Mouse (Mus musculus): ENCODE data around the gene Prss43. TPM values are rescaled to one million over a fixed set of nuclear protein-coding genes. Genes with fewer than 3 reads are reported as not detected.

The Prss43 gene
- polyA plus RNA-seq, 1 experiment from 2014 or later = not detected

DNA sequence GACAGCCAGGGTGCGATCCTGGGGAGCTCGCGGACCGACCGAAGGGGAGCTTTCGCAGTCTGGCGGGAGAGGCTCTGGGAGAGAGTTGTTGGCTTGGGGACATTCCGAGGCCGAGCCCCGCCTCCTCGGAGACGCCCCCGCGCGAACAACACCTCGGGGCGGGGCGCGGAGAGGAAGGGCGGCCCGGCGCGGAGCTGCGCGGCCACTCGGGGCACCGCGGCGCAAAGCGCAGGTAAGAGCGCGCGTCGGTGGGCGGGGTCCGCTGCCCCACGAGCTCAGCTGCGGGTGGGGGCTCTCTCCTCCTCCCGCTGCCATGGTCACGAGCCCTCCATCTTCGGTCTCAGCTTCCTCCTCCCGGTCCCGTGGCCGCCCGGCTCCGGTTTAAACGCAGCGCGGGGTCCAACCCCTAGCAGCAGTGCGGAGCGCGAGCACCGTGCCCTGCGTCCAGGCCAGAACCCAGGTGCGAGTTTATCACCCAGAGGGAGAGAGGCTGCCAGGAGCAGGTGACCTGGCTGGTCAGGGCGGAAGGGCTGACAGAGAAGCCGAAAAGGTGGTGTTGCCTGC is 53.6 kb downstream of the Prss43 start, which contains the start of gene Tmie:
Gene Tmie, minus strand, starts transcription at position 116 of the 564 bp plus-strand sequence.
- Histone ChIP-seq H3K4me2 (replicated peaks; ENCODE audit: low read depth, low read length) (peak within 1 kb of the TSS; percentile 87), H3K36me3 (ENCODE audit: insufficient read depth, low read length) (no peaks in the 10 kb centered on the region), H3K4me3 (ENCODE audit: low read length) (peak within 1 kb of the TSS; percentile 61), H3K27me3 (ENCODE audit: insufficient read depth, low read length) (peaks cover 3% of the 10 kb centered on the region; the same call in 1 of the 2 replicates), H3K9me3 (ENCODE audit: low read length) (no peaks in the 10 kb centered on the region), H3K4me1 (ENCODE audit: insufficient read depth, low read length) (peaks cover 11% of the 10 kb centered on the region; the same call in 1 of the 2 replicates), H3K9ac (replicated peaks; ENCODE audit: low read length) (peak within 1 kb of the TSS; percentile 73), H3K27ac (ENCODE audit: low read length) (peak within 1 kb of the TSS; percentile 74)
- under 1% methylated on average over 39 of the region's 57 CpGs for WGBS
- ATAC-seq (ENCODE audit: low FRiP score, low TSS enrichment) = peak; percentile 77

DNA sequence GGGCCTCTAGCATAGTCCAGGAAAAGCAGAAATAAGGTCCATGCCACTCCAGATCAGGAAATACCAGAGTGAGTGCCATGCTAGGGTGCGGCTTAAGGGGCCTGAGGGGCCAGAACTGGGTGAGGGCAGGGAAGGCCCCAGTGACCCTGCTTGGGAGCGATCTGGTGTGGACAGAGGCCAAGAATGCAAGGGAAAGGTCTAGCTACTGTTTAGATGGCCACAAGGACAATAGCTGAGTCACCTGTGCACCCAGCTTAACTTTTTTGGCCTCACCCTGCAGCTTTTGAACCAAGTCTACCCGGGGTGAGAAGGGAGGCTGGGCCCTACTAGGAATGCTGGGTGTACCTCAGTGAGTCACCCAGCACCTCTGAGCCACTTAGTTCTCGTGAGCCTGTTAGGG is 54.3 kb downstream of the Prss43 start:
- WGBS = 67% methylated on average over 4 of the region's 4 CpGs
- peak overlapping the region; percentile 61 for H3K4me3 ChIP-seq (ENCODE audit: low read length)
- peaks cover 3% of the 10 kb centered on the region; the same call in 1 of the 2 replicates for H3K27me3 ChIP-seq (ENCODE audit: insufficient read depth, low read length)
- peaks cover 7% of the 10 kb centered on the region; the same call in 1 of the 2 replicates for H3K4me1 ChIP-seq (ENCODE audit: insufficient read depth, low read length)
- H3K27ac ChIP-seq (ENCODE audit: low read length) = peak overlapping the region; percentile 74
- peak overlapping the region; percentile 87 for H3K4me2 ChIP-seq (replicated peaks; ENCODE audit: low read depth, low read length)
- no peaks in the 10 kb centered on the region for H3K9me3 ChIP-seq (ENCODE audit: low read length)
- ATAC-seq (ENCODE audit: low FRiP score, low TSS enrichment) = peak; percentile 33
- H3K9ac ChIP-seq (replicated peaks; ENCODE audit: low read length) = peak overlapping the region; percentile 73
- no peaks in the 10 kb centered on the region for H3K36me3 ChIP-seq (ENCODE audit: insufficient read depth, low read length)

Other genes with a start within 250 kb of the Prss43 start
- gene Nradd, start 202.2 kb upstream of the Prss43 start, polyA plus RNA-seq (2015; fragmentation: Nextera tagmentation; extraction: Ambion mirVana) = 60.0 and 61.4 TPM in 2 replicates
- gene Nbeal2, start 172.5 kb upstream of the Prss43 start, polyA plus RNA-seq (2015; fragmentation: Nextera tagmentation; extraction: Ambion mirVana) = 4.8 and 5.0 TPM in 2 replicates
- 154 and 155 TPM in 2 replicates for gene Ccdc12, start 170.2 kb upstream of the Prss43 start, polyA plus RNA-seq (2015; fragmentation: Nextera tagmentation; extraction: Ambion mirVana)
- 1.5 and 3.6 TPM in 2 replicates for gene Myl3, start 84.8 kb upstream of the Prss43 start, polyA plus RNA-seq (2015; fragmentation: Nextera tagmentation; extraction: Ambion mirVana)
- gene Pth1r, start 79.5 kb upstream of the Prss43 start, polyA plus RNA-seq (2015; fragmentation: Nextera tagmentation; extraction: Ambion mirVana) = 98.8 and 108 TPM in 2 replicates
- not detected in 2 replicates for gene Prss42, start 28.5 kb upstream of the Prss43 start, polyA plus RNA-seq (2015; fragmentation: Nextera tagmentation; extraction: Ambion mirVana)
- gene Prss44, start 12.7 kb upstream of the Prss43 start, polyA plus RNA-seq (2015; fragmentation: Nextera tagmentation; extraction: Ambion mirVana) = not detected in 2 replicates
- not detected in 2 replicates for gene Prss45, start 7.9 kb downstream of the Prss43 start, polyA plus RNA-seq (2015; fragmentation: Nextera tagmentation; extraction: Ambion mirVana)
- not detected in 2 replicates for gene Prss46, start 17.8 kb downstream of the Prss43 start, polyA plus RNA-seq (2015; fragmentation: Nextera tagmentation; extraction: Ambion mirVana)
- 0.48 and 0.94 TPM in 2 replicates for gene Prss50, start 31.3 kb downstream of the Prss43 start, polyA plus RNA-seq (2015; fragmentation: Nextera tagmentation; extraction: Ambion mirVana)
- gene Als2cl, start 53.2 kb downstream of the Prss43 start, polyA plus RNA-seq (2015; fragmentation: Nextera tagmentation; extraction: Ambion mirVana) = 5.8 and 6.1 TPM in 2 replicates
- 1.9 and 2.1 TPM in 2 replicates for gene Tmie, start 53.4 kb downstream of the Prss43 start, polyA plus RNA-seq (2015; fragmentation: Nextera tagmentation; extraction: Ambion mirVana)
- not detected in 2 replicates for gene Fam240a, start 90.2 kb downstream of the Prss43 start, polyA plus RNA-seq (2015; fragmentation: Nextera tagmentation; extraction: Ambion mirVana)
- gene Tdgf1, start 119.5 kb downstream of the Prss43 start, polyA plus RNA-seq (2015; fragmentation: Nextera tagmentation; extraction: Ambion mirVana) = not detected in 2 replicates
- gene Lrrc2, start 124.9 kb downstream of the Prss43 start, polyA plus RNA-seq (2015; fragmentation: Nextera tagmentation; extraction: Ambion mirVana) = 0.18 and 0.21 TPM in 2 replicates
- 0.44 and 1.2 TPM in 2 replicates for gene Rtp3, start 163.9 kb downstream of the Prss43 start, polyA plus RNA-seq (2015; fragmentation: Nextera tagmentation; extraction: Ambion mirVana)
- 1.8 and 3.1 TPM in 2 replicates for gene Ltf, start 192.6 kb downstream of the Prss43 start, polyA plus RNA-seq (2015; fragmentation: Nextera tagmentation; extraction: Ambion mirVana)
- gene Ccrl2, start 230.8 kb downstream of the Prss43 start, polyA plus RNA-seq (2015; fragmentation: Nextera tagmentation; extraction: Ambion mirVana) = 0.96 and 1.2 TPM in 2 replicates